Mouse (Mus musculus): ENCODE results near the gene Asb3.

The Asb3 gene

DNA sequence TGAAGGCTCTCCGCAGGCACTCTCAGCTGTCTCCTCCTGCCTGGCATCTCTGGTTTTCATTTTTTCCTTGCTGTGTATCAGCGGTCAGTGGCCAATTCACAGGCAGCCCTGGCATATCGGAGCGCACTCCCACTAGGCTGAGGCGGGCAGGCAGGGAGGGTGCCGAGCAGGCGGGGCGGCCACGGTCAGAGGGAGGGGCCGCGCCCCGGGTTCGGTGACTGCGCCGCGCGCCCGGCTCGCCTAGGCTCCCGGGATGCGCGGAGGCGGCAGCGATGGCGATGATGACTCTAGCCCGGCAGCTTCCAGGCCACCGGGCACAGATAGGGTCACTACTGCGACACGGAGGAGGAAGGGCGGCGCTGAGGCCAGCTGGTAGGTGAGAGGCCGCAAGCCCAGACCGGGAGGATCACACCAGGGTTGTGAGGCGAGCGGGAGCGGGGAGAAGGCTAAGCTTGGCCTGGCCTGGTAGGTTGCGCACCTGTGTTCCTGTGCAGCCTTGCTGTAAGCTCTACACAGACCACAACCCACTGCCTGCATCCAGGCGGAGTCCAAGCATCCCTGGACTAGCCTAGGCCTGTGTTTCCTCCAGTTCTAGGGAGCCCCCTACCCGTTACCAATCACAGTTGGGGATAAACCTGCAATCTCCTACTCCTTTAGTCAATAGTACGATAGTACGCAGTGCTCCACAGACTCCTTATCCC, at the start of gene Asb3, which contains the start of gene Gpr75:
Gene Asb3 (plus strand): TSS at position 246 of the 701 bp plus-strand sequence.
Gene Gpr75 (plus strand): TSS at position 188 of the 701 bp plus-strand sequence.
- DNase-seq: no peak

DNA sequence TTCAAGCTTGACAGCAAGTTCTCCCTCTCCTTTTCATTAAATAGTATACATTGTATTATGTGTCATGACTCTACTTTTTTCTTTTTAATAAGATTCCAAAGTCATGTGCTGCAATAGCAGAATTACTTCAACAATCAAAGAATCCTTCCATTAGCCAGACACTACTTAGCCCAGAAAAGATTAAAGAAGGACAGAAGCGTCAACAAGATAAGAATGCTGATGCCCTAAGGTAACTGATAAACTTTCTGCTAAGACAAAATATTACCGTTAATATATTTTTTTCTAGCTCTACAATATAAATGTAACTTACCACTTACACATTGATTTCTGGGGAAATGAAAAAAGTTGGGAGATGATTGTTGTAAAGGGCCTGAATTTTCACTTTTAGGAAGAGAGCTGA, 46.4 kb upstream of the Asb3 start:
- no peak for DNase-seq

DNA sequence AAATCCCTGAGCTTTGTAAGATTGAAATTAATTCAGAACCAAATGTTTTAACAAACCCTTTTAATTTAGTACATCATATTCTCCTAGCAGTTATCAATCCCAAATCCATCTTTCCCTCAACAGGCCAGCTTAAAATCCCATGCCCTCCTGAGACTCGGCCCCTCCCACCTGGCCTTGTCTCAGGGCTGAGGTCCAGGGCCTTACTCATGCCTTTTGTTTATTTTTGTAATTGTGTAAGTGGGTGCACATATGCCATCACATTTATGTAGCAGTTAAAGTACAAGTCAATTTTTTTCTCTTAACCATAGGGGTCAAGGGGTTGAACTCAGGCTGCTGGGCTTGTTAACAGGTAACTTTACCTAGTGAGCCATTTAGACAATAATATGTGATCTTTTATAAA, 40.9 kb upstream of the Asb3 start:
- no peak for DNase-seq

DNA sequence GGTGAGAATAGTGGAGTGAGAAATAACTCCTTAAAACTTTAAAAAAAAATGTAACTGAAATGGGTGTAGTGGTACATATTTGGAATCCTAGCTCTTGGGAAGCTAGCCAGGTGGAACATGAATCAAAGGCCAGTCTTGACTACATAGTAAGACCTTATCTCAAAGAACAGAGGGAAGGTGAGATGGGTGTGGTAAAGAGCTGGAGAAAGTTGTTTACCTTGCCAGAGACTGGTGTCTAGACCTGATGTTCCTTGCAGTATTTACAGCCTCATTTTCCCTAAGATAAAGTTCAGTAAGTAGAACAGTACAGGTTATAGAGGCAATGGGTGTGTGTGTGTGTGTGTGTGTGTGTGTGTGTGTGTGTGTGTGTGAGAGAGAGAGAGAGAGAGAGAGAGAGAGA, 12.8 kb upstream of the Asb3 start:
- no peak for DNase-seq

DNA sequence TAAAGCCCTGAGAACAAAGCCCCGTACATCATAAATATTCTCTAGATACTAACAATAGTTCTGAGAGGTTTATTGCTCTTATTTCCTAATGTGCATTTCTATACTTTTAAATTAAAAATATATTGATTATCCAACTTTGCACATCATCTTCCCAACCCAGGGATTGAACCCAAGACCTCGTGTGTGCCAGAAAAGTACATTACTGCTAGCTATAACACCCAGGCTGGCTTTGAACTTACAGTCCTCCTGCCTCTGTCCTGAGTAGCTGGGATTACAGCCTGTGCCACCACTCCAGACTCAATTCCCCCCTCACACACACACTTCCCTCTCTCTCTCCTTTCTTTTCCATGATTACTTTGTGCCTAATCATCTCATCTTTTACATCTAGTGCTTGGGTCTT, 2.9 kb downstream of the Asb3 start:
- DNase-seq: no peak

DNA sequence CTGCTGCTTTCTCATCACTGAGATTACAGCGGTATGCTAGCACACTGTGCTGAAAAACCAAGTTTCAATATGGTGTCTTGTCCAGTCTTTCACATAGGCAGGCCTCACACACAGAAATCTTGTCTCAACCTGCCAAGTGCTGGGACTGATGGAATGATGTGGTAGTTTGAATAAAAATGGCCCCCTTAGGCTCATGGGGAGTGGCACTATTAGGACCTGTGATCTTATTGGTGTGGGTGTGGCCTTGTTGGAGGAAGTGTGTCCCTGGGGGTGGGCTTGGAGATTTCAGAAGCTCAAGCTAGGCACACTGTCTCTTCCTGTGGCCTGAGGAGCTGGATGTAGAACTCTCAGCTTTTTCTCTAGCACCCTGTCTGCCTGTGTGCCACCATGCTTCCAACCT, 11.0 kb downstream of the Asb3 start:
- DNase-seq: no peak

DNA sequence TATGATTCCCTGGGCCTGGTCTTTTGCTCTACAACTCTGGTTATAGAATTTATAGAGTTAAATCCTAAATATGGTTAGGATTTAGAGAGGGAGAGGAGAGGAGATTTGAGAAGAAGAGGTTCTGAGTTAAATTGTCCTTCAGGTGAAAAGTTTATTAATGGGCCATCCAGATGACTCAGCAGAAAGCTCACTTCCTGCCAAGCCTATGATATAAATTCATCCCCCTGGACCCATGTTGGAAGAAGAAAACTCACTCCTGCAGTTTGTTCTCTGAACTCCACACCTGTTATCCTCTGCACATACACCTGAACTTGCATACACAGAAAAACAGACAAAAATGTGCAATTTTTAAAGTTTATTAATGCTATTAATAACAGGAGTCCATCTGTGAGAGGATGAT, 14.1 kb downstream of the Asb3 start:
- no peak for DNase-seq

DNA sequence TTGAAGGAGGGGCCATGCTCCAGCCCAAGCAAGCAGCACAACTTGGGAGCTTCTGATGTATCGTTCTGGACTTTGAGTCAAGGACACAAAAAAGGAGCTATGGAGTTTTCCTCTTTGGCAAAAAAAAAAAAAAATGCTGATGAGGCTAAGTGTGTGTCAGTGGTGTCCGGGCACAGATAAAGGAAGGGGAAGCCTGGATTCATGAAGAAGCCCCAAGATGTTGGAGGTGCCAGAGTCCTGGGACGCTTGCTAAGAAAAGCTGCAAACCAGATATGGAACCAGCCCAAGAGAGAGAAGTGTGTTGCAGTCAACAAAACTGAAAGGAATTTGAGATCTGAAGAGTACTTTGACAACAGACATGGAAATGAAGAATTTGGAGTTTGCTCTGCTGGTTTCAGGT, 27.1 kb downstream of the Asb3 start:
- no peak for DNase-seq

DNA sequence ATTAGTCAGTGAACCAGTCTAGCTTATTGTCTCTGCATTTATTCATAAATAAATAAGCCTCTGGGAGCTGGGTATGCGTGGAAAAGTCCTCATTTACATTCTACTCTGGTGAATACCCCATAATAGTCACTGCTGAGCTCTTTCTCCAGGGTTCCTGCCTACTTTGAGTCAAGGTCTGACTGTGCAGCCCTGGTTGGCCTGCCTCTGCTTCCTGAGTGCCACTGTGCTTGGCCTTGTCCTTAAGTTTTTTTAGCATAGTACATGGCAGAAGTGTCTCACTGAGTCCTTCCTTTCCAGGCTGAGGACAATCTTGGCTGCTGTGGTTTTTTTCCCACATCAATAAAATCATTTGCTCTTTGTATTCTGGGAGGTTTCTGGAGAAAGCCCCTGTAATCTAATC, 35.4 kb downstream of the Asb3 start:
- DNase-seq: no peak

DNA sequence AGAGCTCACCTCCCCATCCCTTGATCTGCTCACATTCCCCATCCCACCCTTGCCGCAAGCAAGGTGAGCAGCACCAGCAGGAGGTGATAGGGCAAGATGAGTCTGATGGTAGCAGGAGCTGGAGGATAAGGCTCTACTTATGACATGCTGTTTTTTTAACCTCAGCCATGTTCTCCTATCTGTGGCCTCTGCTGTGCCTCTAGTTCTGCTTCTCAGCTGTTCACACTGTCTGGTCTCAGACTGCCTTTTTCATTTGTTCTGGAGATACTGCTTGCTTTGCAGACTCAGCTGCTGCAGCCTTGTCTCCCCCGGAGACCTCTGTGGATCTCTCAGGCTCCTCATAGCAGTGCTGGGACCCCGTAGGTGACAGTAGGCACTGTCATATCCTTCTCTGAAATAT, 38.1 kb downstream of the Asb3 start:
- DNase-seq: no peak

DNA sequence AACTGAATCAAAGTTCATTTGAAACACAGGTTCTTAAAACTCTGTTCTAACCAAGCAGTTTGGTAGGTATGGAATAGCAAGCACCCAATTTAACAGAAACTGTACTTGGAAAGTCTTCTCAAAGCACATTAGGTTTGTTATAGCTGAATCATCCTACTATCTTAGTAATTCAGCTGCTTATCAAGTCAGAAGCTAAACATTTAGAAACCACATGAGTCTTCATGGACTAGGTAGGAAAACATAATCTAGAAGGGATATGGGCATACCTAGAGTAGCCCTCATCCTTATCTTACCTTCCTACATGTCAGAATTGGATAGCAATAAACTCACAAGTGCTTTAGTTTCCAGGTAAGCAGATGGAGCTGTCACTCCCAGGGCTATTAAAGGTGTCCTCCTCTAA, 42.9 kb downstream of the Asb3 start:
- DNase-seq: no peak

DNA sequence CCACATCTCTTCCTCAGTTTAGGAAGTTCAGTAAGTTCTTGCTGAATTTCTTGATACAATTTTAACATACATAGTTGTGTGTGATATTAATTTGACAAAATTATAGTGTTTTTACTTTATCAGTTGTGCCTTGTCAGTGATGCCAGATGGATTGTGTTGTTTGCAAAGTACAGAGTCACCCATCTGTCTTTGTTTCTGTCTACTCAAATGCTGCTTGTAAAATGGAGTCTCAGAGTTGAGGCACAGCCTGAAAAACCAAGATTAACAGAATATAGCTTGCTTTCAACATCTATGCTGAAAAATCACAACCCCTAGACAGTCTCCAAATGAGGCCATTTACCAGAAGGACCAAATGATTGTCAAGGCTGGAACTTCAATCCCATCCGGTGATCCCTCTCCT, 43.3 kb downstream of the Asb3 start:
- no peak for DNase-seq

DNA sequence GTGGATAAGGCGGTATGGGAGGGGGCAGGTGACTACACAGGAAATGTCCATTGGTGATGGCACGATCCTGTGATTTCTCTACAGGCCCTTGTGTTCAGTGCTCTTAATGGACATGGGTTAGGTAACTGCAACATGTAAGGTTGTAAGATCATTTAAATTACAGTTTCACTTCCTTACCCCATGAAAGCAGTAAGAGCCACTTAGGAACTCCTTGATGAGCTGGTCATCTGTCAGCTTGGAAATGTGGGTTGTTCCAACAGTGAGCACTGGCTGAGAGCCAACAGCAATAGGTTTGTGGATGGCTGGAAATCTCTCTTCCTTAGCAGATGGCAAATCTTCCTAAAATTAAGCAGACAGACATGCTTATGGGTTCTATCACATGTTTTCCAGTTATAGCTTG, 58.3 kb downstream of the Asb3 start:
- DNase-seq: no peak

DNA sequence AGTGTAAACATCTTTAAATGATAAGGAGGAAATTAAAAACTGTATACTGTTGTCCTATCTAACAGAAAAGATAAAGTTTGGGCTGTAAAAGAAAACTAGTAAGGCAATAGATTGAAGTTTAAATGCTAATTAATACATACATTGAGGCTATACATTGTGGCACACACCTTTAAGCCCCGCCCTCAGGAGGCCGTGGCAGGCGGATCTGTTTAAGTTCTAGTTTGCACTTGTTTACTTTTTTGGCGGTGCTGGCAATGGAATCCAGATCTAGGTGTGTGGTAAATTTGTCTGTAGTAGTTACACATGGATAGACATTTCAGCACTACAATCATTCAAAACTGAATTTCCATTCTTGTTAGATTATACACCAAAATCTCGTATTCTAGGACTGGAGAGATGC, 67.6 kb downstream of the Asb3 start:
- no peak for DNase-seq

DNA sequence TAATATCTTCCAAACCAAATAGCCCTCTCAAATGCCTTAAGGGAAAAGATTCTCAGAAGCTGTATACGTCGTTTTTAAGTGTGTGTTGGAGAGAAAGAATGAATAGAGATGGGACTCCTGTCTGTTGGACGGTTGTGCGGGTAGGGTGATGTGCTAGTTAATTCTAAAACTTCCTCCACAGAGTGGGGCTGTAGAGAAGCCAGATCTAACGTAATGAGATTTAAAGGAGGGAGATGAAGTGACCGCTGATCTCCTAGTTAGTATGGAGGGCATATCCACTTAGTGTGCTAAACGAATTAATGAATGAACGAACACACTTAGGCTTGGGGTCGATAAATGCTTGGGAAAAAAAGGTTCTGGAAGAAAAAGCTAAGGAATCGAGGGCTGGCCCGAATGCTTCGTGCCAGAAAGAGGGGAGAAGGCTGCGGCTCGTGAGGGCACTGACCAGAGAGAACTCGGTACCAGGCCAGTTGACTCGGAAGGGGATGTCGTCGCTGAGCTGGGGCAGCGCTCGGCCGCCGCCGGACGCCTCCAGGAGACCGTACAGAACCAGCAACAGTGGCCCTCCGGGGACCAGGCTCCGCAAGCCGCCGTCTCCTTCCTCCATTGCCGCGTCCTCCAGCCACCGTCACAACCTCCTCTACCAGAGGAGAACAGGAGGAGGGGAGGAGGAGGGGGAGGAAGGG, 68.4 kb downstream of the Asb3 start:
- peak; percentile 55 to 59 for DNase-seq

DNA sequence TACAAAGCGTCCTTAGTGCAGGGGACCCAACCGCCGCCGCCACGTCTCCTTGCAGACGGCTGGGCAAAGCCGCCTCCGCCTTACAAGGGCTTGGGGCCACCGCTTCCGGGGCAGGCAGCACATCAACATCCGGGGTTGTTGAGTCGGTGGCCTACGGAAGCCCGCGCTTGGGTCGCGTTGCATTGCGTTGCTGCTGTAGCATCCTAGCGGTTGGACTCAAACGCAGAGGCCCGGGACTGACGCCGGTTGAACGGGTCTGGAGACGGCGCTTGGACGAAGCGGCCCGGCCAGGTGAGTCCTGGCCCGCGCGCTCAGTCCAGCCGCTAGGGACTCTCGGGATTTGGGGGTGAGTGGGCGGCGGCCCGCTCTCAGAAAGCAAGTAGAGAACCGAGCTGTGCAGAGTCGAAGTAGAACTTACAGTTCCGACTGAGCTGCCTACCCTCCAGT, 69.1 kb downstream of the Asb3 start, which contains the start of gene Erlec1:
Gene Erlec1 (minus strand): TSS at position 57 of the 447 bp plus-strand sequence.
- DNase-seq: peak; percentile 87

DNA sequence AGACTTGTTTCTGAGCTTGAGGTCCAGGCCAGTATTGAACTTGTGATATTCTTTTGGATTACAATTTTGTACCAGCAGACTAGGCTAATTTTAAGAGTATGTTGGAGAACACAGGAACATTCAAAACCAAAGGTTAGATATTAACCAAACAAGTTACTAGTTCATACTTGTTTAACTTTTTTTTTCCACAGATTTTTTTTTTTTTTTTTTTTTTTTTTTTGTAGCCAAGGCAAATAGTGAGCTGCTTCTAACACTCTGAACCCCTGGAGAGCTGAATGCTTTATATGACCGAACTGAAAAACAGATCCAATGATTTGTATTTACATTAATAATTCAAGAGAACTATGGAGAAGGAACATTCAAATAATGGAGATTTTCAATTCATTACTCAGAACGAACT, 100.0 kb downstream of the Asb3 start:
- no peak for DNase-seq

DNA sequence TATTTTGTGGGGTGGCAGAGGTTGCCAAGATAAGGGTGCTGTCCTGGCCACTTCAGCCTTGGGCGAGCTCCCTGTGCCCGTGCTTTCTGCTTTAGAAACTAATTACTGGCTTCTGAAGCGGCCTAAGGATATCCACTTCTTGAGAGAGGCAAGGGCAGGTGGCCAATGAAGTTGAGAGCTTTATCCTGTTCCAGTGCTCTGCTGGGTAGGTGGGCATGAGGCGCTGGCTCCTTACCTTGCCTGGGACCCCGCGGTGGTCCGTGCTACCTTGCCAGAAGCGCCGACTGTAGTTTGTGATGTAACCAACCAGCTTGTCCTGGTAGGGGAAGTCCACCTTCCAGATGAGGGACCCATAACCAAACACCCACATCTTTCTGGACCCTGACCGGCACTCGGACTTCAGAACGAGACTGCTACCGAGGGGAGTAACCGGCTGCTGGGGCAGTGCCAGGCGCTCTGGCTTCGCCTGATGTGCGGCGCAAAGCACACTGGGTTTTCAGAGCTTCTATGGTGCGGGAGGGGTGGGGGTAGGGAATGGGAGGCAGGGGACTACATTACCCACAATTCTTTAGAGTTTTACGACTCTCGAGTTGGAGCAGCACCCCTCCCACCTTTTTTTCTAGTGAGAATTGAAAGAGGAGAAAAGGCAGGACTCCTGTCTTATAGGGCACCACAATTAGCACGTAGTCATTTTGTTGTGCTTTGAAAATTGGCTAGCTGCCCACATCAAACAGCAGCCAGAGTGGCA, 100.8 kb downstream of the Asb3 start, which contains the start of gene Chac2:
Gene Chac2 (minus strand): TSS at position 474 of the 748 bp plus-strand sequence.
- peak; percentile 64 to 68 for DNase-seq

DNA sequence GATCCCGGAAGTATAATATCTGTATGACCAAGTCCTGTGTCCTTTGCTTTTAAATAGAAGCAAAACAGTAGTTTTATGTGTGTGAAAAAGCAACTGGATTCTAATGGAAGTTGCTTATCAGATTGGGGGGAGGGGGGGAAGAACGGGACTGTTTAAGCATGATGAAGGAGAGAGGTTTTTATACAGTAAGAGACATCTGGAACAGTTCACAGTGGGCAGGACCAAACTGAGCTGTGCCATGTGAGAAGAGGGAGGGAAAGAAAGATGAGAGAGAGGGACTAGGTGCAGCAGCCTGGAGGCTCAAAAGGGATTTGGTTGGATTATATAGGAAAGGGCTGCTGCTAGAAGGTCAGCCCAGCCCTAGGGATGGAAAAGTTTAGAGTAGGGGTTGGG, 101.4 kb downstream of the Asb3 start:
- DNase-seq: no peak

DNA sequence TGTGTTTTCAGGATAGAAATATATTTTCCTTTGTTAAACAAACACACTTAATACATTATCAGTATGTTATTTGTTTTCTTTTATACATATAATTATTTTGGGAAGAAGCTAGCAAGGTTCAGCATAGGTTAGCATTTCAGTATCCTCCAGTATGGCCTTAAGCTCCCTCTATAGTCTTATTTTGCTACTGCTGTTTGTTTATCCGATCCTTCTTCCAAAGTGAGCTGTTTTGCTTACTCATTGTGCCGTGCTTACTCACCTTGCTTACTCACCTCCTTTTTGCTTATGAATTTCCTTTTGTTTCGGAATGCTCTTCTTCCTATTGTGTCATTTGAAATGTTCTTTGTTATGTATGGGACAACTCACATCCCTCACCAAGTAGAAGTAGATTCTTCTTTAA, 111.5 kb downstream of the Asb3 start:
- DNase-seq: no peak

DNA sequence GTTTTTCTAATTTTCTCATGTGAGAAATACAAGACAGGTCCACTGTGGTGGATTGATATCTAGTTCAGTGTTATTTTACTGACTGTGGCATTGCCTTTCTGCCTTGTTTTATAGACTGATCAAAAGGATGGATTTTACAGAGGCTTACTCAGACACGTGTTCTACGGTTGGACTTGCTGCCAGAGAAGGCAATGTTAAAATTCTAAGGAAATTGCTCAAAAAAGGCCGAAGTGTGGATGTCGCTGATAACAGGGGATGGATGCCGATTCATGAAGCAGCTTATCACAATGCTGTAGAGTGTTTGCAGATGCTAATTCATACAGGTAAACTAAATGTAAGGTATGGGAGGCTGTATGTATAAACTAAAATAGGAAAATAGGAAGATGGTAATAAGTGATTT, 113.0 kb downstream of the Asb3 start:
- DNase-seq: no peak

DNA sequence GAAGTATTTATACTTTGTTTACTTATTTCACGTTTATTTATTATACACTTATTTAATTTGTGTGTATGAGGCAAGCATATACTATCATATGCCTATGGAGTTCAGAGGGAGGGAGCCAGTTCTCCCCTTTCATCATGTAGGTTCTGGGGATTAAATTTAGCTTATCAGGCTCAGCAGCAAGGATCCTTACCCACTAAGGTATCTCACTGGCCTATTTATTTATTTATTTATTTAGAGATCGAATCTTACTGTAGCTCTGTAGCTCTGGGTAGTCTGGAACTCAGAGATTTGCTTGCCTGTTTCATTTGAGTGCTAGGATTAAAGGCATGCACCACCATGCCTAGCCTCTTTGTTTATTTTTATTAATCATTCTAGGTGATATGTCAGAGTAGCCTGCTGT, 113.5 kb downstream of the Asb3 start:
- DNase-seq: no peak

DNA sequence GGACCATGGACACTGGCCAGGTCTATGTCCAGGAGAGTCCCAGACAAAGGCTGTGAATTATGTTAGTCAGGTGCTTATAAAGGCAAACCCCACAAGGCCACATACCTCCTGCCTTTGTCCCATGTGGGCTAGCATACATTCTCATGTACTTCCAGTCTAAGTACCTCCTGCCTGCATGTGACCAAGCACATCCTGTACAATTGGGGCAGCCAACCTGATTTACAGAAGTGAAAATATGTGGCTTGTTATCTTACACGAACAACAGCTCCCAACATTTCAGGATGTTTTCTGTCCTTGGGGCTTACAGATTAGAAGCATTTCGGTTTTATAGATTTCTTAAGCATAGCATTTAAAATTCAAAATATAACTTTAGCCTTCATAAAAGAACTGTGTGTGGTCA, 114.8 kb downstream of the Asb3 start:
- no peak for DNase-seq

Data from thymus, adult 18-20 months (tissue).